Mouse (Mus musculus): ENCODE data around the gene Frmd4b. TPM values are rescaled to one million over a fixed set of nuclear protein-coding genes. Genes with fewer than 3 reads are reported as not detected.

Gene Frmd4b
- polyA plus RNA-seq, 1 experiment from 2014 or later = 16.5 TPM

DNA sequence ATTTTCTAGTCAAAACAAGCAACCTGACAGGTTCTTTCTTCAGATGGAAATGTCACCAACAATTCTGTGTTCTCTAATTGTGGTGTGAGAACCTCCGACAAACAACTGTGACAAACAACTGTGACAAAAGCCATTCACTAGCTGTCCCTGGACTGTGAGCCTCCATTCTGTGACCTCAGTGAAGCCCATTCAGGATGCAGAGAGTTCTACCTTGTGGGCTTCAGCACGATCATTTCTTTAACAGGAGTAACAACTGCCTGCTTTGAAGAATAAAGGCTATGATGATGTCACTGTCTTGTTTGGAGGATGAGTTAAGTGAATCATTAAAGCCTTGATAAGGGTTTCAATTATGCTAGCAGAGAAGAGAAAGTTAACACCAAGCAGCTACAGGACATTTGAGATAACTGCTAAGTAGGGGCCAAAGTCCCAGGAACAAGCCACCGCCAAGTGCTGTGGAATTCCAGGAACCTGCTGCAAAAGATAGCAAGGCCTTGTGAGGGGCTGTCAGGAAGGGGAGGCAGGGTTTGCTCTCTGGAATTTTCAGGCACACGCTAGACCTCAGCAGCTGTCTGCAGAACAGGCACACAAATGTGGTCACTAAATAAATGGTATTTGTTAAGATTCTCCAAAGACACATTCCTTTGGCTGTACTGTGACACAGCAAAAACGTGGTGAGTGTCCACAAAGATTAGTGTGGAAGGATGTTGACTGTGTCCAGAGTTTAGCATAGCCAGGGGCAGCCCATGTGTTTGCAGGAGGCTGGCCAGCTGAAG is 207.7 kb downstream of the Frmd4b start:
- Histone ChIP-seq H3K4me3 (no peak overlapping the region), H3K4me1 (peaks cover 21% of the 10 kb centered on the region), H3K9me3 (no peaks in the 10 kb centered on the region), H3K27me3 (no peaks in the 10 kb centered on the region), H3K9ac (no peak overlapping the region), H3K4me2 (replicated peaks) (no peak overlapping the region), H3K27ac (no peak overlapping the region), H3K36me3 (no peaks in the 10 kb centered on the region)
- WGBS = 25% methylated on average over 5 of the region's 5 CpGs
- ATAC-seq (ENCODE audit: insufficient number of reproducible peaks, insufficient read depth, low FRiP score, low TSS enrichment) = no peak

- no peak for ATAC-seq (ENCODE audit: insufficient number of reproducible peaks, insufficient read depth, low FRiP score, low TSS enrichment)
Measured at GRCm38 (mm10) chr6:97407914-97408313, 209.4 kb downstream of the Frmd4b start.

GRCm38 (mm10) chr6:97407425-97407824 is 209.9 kb downstream of the Frmd4b start:
- Histone ChIP-seq H3K27me3 (no peaks in the 10 kb centered on the region), H3K9me3 (no peaks in the 10 kb centered on the region), H3K27ac (no peak overlapping the region), H3K4me3 (no peak overlapping the region), H3K4me1 (peaks cover 36% of the 10 kb centered on the region), H3K4me2 (replicated peaks) (no peak overlapping the region), H3K9ac (no peak overlapping the region), H3K36me3 (no peaks in the 10 kb centered on the region)
- no peak for ATAC-seq (ENCODE audit: insufficient number of reproducible peaks, insufficient read depth, low FRiP score, low TSS enrichment)
- WGBS = 93% methylated on average over 5 of the region's 5 CpGs

More at GRCm38 (mm10) chr6:97407914-97408313, 209.4 kb downstream of the Frmd4b start:
- H3K4me1 ChIP-seq = peaks cover 36% of the 10 kb centered on the region
- no peaks in the 10 kb centered on the region for H3K9me3 ChIP-seq
- no peaks in the 10 kb centered on the region for H3K27me3 ChIP-seq
- H3K4me3 ChIP-seq = no peak overlapping the region
- no peak overlapping the region for H3K4me2 ChIP-seq (replicated peaks)
- no peak overlapping the region for H3K27ac ChIP-seq
- no peaks in the 10 kb centered on the region for H3K36me3 ChIP-seq
- H3K9ac ChIP-seq = no peak overlapping the region
- WGBS = 83% methylated on average over 3 of the region's 3 CpGs

- H3K27ac ChIP-seq = peak overlapping the region; percentile 60
- 14% methylated on average over 7 of the region's 7 CpGs for WGBS
- no peaks in the 10 kb centered on the region for H3K27me3 ChIP-seq
- ATAC-seq (ENCODE audit: insufficient number of reproducible peaks, insufficient read depth, low FRiP score, low TSS enrichment) = peak; percentile 59; the same call in 1 of the 2 replicates
- H3K4me3 ChIP-seq = no peak overlapping the region
- H3K9me3 ChIP-seq = no peaks in the 10 kb centered on the region
- H3K4me1 ChIP-seq = peaks cover 36% of the 10 kb centered on the region
- no peak overlapping the region for H3K9ac ChIP-seq
- H3K36me3 ChIP-seq = no peaks in the 10 kb centered on the region
- no peak overlapping the region for H3K4me2 ChIP-seq (replicated peaks)
Measured at GRCm38 (mm10) chr6:97405311-97405710, 212.0 kb downstream of the Frmd4b start.

GRCm38 (mm10) chr6:97402822-97403472 is 214.4 kb downstream of the Frmd4b start:
- WGBS = 69% methylated on average over 10 of the region's 10 CpGs
- peaks cover 28% of the 10 kb centered on the region for H3K4me1 ChIP-seq
- no peaks in the 10 kb centered on the region for H3K9me3 ChIP-seq
- H3K4me3 ChIP-seq = no peak overlapping the region
- H3K27me3 ChIP-seq = no peaks in the 10 kb centered on the region
- H3K27ac ChIP-seq = no peak overlapping the region
- no peak overlapping the region for H3K4me2 ChIP-seq (replicated peaks)
- no peak for ATAC-seq (ENCODE audit: insufficient number of reproducible peaks, insufficient read depth, low FRiP score, low TSS enrichment)
- no peak overlapping the region for H3K9ac ChIP-seq
- no peaks in the 10 kb centered on the region for H3K36me3 ChIP-seq

GRCm38 (mm10) chr6:97400446-97400845 is 216.9 kb downstream of the Frmd4b start:
- Histone ChIP-seq H3K27me3 (no peaks in the 10 kb centered on the region), H3K4me3 (no peak overlapping the region), H3K27ac (no peak overlapping the region), H3K9ac (no peak overlapping the region), H3K9me3 (no peaks in the 10 kb centered on the region), H3K4me1 (peaks cover 39% of the 10 kb centered on the region), H3K4me2 (replicated peaks) (no peak overlapping the region), H3K36me3 (no peaks in the 10 kb centered on the region)
- no peak for ATAC-seq (ENCODE audit: insufficient number of reproducible peaks, insufficient read depth, low FRiP score, low TSS enrichment)
- 91% methylated on average over 6 of the region's 6 CpGs for WGBS

DNA sequence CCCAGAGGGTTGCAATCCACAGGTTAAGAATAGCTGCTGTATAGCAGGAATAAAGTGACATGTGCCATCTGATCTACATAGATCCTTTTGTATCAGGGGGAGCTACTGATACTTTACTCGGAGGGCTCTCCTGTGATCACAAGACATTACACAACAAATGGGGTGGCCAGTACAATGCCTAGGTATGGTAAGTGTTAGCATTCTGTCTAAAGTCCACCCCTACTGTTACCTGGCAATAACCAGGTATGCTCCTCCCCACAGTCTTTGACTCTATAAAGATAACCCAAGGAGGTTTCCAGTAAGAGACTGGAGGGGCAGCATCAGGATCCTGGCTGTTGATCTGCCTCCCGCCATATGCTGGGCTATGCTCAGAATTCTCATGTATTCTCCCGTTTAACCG is 219.4 kb downstream of the Frmd4b start:
- H3K27ac ChIP-seq = no peak overlapping the region
- H3K27me3 ChIP-seq = no peaks in the 10 kb centered on the region
- H3K4me2 ChIP-seq (replicated peaks) = no peak overlapping the region
- H3K9ac ChIP-seq = no peak overlapping the region
- peaks cover 31% of the 10 kb centered on the region for H3K4me1 ChIP-seq
- no peak overlapping the region for H3K4me3 ChIP-seq
- no peaks in the 10 kb centered on the region for H3K36me3 ChIP-seq
- no peak for ATAC-seq (ENCODE audit: insufficient number of reproducible peaks, insufficient read depth, low FRiP score, low TSS enrichment)
- no peaks in the 10 kb centered on the region for H3K9me3 ChIP-seq
- WGBS = 89% methylated on average over 4 of the region's 4 CpGs

GRCm38 (mm10) chr6:97396957-97397354 is 220.4 kb downstream of the Frmd4b start:
- no peaks in the 10 kb centered on the region for H3K36me3 ChIP-seq
- no peaks in the 10 kb centered on the region for H3K9me3 ChIP-seq
- no peaks in the 10 kb centered on the region for H3K27me3 ChIP-seq
- no peak for ATAC-seq (ENCODE audit: insufficient number of reproducible peaks, insufficient read depth, low FRiP score, low TSS enrichment)
- H3K4me1 ChIP-seq = peaks cover 34% of the 10 kb centered on the region
- WGBS = 68% methylated on average over 3 of the region's 3 CpGs
- no peak overlapping the region for H3K27ac ChIP-seq
- no peak overlapping the region for H3K9ac ChIP-seq
- H3K4me3 ChIP-seq = no peak overlapping the region
- no peak overlapping the region for H3K4me2 ChIP-seq (replicated peaks)

- Histone ChIP-seq H3K9ac (no peak overlapping the region), H3K4me3 (no peak overlapping the region), H3K27me3 (no peaks in the 10 kb centered on the region), H3K4me1 (peaks cover 34% of the 10 kb centered on the region), H3K36me3 (no peaks in the 10 kb centered on the region), H3K27ac (peak overlapping the region; percentile 41; the same call in 1 of the 2 replicates), H3K9me3 (no peaks in the 10 kb centered on the region), H3K4me2 (replicated peaks) (0 out of 2 replicates have a peak overlapping the region, but pooled peaks have one; percentile 7)
- WGBS = 26% methylated on average over 9 of the region's 9 CpGs
- ATAC-seq (ENCODE audit: insufficient number of reproducible peaks, insufficient read depth, low FRiP score, low TSS enrichment) = no peak; the same call in 1 of the 2 replicates
Measured at GRCm38 (mm10) chr6:97396351-97396956, 220.9 kb downstream of the Frmd4b start.

DNA sequence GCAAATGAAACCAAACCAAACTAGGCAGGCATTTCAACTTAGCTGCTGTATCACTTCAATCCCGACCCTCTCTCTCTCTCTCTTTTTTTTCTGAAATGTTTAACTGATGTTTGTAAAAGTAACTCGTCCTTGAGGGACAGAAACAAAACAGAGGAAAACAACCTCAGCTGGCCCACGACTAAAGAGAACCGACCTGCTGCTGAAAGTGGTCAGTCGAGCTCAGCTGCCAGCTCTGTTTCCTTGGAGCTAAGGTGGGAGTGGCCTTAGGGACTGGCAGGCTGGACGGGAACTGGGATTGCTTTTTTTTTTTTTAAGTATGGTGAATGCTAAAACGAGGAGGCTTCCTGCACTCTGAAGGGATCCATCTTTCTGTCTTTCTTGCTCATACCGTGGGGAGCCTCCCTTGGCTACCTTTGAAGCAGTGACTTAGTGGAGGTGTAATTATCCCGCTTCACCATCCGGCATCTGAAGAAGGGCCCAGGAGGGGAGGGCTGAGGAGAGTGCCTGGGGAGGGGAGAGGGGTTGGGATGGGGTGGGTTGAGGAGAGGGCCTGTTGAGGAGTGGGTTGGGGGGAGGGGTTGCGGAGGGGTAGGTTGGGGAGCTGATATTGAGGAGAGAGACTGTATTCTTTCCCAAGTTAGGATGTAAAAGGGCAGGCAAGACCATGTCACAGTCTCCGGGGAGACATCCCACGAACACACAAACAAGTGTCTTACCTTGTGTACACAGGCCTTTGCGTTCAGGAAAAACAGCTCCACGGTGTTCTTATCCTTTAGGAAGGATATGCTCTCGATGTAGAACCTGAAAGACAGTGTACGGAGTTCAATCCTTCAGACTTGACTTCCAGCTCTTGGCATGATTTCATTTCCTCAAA is 221.6 kb downstream of the Frmd4b start:
- Histone ChIP-seq H3K4me2 (replicated peaks) (peak overlapping the region; percentile 7; the same call in 1 of the 2 replicates), H3K4me3 (no peak overlapping the region)
- ATAC-seq (ENCODE audit: insufficient number of reproducible peaks, insufficient read depth, low FRiP score, low TSS enrichment) = no peak

GRCm38 (mm10) chr6:97394473-97395075 is 222.8 kb downstream of the Frmd4b start:
- Histone ChIP-seq H3K9ac (no peak overlapping the region), H3K27ac (no peak overlapping the region), H3K36me3 (no peaks in the 10 kb centered on the region), H3K4me3 (no peak overlapping the region), H3K27me3 (no peaks in the 10 kb centered on the region), H3K4me1 (peaks cover 34% of the 10 kb centered on the region), H3K4me2 (replicated peaks) (no peak overlapping the region), H3K9me3 (no peaks in the 10 kb centered on the region)
- peak; percentile 53; the same call in 1 of the 2 replicates for ATAC-seq (ENCODE audit: insufficient number of reproducible peaks, insufficient read depth, low FRiP score, low TSS enrichment)
- 48% methylated on average over 12 of the region's 12 CpGs for whole genome bisulfite sequencing

More for the DNA sequence above, 221.6 kb downstream of the Frmd4b start:
- no peaks in the 10 kb centered on the region for H3K27me3 ChIP-seq
- no peaks in the 10 kb centered on the region for H3K36me3 ChIP-seq
- H3K4me1 ChIP-seq = peaks cover 34% of the 10 kb centered on the region
- H3K9me3 ChIP-seq = no peaks in the 10 kb centered on the region
- WGBS = 13% methylated on average over 17 of the region's 17 CpGs
- no peak overlapping the region for H3K9ac ChIP-seq
- H3K27ac ChIP-seq = peak overlapping the region; percentile 41
